Mouse (Mus musculus) left cerebral cortex, adult 9 months (tissue): Measurements from ENCODE around the gene Sipa1l1.

Experiments used
- DNase-seq, 2 experiments: peaks; one replicate each; pipeline ENCODE4 v3.0.0; 2022; ENCODE audit warnings: low spot score in 2 of 2

Sipa1l1 gene

GRCm38 (mm10) chr12:82294906-82295887 is 126.1 kb downstream of the Sipa1l1 start:
- no peak for DNase-seq

DNA sequence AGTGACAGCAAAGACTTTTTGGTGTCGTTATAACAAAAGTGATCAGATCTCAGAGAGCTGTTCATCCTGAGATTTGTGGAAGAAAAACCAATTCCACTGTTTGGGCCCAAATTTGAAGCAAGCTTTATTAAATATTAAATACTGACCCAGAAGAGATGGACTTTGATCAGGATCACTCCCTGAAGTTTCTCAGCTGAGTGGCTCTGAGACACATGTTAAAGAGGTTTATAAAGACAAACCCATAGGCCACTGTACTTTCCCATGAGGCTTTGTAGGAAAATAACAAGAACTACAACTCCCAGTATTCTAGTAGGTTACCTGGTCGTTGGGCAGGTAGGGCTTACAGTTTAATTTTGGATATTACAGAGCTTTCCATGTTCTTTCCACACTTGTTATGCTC is 127.2 kb downstream of the Sipa1l1 start:
- DNase-seq, result no peak

DNA sequence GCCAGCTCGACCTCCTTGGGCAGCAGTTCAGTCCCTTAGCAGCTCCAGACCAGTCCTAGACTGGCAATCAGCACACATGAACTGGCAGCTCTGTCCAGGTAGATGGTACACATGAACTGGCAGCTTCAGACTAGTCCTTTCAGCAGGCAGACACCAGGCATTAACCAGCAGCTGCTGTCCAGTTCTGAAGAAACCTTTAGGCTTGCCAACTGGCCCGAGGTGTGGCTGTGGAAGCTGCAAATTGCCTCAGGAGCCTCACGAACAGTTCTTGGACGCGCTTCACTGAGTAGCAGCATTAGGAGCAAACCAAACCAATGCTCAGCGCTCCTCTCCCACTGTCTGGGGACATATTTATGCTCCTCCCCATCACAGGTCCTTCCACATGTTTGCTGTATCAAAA is 128.1 kb downstream of the Sipa1l1 start:
- no peak for DNase-seq

DNA sequence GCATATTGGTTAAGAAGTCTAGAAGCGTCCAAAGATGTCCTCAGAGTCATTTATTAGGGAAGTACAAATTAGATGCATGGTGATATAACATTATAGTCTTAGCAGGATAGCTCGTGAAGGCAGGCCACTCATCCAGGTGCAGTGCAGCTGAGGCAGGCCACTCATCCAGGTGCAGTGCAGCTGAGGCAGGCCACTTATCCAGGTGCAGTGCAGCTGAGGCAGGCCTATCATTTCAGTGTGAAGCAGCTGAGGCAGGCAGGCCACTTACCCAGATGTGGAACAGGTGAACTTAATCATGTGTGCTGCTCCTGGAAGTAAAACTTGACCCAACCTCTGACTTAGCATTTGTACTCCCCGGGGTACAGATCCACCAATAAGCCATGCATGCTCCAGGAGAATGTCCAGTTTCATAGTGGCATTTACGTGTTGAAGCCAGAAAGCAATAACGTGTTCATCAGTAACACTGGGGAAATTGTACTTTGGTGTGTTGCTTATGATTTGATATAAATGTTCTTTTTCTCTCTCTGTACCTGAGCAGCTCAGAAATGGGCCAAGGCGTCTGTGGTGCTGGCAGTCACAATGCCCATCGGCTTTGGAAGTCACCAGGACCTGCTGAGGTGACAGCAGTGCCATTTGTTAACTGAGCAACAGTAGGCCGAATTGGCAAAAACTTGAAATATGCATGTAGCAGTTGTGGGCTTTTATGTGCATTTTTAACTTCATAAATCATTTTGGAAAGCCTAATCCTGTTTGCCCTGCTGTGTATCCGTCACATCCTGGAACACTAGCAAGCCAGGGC is 129.7 kb downstream of the Sipa1l1 start:
- no peak for DNase-seq

DNA sequence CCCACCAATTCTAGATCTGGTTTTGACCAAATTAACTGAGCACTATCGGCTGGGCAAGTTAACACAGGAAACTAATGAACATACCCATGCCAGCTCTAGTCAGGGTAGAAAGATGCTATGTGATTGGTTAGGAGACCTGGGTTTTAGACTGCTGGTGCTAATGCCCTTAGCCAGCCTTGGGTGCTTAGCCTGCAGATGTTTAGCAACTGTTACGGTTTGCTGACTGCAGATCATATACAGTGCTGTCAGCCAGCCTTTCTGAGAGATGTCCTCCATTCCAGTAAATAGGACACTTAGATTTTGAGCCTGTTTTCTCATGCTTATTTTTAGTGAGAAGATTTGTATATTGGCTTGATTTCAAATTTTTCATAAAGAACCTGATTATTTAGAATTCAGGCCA is 135.0 kb downstream of the Sipa1l1 start:
- no peak for DNase-seq

DNA sequence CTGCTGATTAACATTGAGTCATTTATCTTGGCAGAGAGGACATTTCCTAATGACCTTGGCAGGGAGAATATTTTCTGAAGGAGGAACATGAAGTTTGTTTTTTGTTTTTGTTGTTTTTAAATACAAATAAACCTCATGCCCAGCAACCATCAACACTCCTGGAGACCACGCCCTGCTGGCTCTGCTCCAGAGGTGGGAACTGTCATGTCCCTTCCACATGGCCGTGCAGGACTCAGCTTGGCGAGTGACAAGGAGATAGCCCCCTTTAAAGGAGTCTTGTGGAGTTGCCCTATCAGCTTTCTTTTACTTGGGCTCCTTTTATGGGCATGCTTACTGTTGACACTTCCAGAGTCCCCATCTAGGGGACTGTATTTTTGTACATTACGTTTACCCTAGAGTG is 136.9 kb downstream of the Sipa1l1 start:
- DNase-seq, result no peak

GRCm38 (mm10) chr12:82311593-82311992 is 142.5 kb downstream of the Sipa1l1 start:
- DNase-seq, result no peak

DNA sequence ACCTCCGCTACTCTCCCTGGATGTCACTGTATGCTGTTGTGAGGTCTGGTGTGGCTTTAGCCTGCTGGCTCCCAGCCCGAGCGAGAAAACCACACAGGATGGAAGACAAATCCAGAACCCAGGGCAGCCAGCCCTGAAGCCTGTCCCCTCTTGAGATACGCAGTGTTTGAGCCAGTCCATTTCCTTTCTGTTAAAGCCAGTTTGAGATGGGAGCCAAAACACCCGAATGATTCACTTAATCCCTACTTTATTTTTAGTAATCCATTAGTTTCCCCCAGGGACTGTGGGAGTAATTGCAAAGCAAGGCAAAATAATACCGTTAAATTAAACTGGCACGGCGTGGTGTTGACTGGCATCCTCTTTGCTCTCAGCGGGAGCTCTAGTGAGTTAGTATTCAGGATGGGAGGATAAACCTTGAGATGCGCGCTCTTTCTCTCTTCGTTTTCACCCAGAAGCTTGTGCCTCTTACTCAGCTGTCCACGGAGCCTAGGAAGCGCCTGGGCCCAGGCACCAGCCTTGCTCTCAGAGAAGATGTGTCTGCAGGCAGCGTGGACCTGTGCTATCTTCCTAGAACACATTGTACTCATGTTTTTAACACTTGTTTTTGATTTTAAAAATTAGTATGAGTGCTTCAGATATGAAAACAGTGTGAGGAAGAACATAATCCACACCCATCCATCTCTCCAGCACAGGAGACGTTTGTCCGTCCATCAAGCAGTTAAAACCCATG is 143.1 kb downstream of the Sipa1l1 start:
- DNase-seq, result peak; percentile 26 to 45

- DNase-seq, result no peak
Observed at GRCm38 (mm10) chr12:82313091-82313490, 144.0 kb downstream of the Sipa1l1 start.

- no peak for DNase-seq
Observed at GRCm38 (mm10) chr12:82319436-82320131, 150.5 kb downstream of the Sipa1l1 start.

DNA sequence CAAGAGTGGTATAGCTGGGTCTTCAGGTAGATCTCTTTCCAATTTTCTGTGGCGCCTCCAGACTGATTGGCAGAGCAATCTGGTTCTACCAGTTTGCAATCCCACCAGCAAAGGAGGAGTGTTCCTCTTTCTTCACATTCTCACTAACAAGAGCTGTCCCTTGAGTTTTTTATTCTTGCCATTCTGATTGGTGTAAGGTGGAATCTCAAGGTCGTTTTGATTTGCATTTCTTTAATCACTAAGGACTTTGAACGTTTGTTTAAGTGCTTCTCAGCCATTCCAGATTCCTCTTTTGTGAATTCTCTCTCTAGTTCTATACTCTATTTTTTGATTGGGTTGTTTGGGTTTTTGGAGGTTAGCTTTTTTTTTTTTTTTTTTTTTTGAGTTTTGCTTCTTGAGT is 151.1 kb downstream of the Sipa1l1 start:
- DNase-seq, result no peak

DNA sequence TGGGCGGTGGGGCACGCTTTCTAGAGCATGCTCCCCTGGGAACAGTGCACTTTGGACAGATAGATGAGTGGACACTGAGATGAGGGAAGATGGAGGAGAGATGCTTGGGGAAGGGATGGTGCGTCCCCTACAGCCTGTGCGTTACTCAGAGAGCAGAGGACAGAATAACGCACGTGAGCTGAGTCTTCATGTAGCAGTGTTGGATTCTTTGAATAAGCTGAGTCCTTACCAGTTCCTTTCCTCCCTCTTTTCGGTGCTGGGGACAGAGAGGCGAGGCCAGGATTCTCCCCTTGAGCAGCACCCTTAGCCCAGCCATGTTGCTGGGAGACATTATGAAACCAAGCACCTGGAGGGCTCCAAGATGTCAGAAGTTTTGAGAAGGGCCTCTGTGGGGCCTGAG is 152.3 kb downstream of the Sipa1l1 start:
- no peak for DNase-seq

DNA sequence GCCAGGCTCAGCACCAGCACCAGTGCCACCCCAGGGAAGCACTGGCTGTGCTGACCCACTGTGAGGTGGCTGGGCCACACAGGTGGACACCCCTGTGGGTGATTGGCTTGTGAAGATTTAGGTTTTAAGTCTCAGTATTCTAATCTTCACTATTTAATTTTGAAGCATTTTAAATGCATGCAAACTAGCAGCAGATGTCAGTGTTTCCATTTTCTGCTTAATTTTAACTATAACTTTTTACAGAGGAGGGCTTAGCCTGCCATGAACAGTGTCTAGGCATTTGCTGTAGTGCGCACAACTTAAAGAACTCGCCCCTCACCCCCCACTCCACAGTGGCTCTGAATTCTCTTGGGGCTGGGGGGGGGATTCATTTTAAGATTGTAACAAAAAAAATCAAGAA is 152.7 kb downstream of the Sipa1l1 start:
- no peak for DNase-seq

DNA sequence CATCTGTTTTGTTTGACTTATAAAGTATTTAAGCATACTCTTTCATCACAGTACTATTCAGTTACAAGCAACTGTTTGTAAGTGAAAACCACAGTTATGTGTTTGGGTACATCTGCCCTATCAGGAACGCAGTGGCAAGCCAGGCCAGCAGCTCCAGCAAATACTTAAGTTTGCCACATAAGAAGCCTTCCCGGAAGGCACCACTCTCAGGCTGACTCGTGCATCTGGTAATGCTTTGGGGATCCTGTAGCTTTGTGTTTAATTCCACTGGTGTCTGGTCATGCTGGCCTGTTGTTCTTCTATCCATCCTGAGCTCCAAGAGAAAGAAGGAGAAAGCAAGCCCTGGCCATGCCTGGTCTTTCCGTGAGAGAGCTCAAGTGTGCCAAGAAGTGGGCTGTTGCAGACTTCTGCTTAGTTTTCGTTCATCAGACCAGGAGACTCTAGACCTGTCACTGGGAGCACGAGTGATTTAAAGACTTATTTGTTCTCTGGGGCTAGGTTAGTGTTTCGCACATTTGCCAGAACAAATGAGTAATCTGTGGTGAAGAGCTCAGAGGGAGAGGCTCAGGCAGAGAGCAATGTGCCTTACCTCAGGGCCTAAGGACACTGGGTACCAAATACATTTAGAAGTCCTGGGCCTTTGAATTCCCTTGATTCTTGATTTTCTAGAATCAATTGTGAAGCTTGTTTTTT is 153.8 kb downstream of the Sipa1l1 start:
- no peak for DNase-seq

GRCm38 (mm10) chr12:82324621-82325020 is 155.5 kb downstream of the Sipa1l1 start:
- no peak for DNase-seq

DNA sequence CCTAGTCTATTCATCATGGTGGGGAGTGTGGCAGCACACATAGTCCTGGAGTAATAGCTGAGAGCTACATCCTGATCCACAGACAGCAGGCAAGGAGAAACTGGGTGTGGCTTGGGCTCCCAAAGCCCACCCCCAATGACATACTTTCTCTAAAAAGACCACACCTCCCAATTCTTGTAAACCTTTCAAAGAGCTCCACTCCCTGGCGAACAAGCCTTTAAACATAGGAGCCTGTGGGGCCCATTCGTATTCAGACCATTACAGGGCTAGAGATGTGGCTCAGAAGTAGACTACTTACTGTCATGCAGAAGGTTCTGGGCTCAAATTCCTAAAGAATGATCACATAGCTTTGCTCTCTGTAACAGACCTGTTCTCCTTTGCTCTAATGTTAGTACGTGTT is 156.4 kb downstream of the Sipa1l1 start:
- DNase-seq, result no peak

DNA sequence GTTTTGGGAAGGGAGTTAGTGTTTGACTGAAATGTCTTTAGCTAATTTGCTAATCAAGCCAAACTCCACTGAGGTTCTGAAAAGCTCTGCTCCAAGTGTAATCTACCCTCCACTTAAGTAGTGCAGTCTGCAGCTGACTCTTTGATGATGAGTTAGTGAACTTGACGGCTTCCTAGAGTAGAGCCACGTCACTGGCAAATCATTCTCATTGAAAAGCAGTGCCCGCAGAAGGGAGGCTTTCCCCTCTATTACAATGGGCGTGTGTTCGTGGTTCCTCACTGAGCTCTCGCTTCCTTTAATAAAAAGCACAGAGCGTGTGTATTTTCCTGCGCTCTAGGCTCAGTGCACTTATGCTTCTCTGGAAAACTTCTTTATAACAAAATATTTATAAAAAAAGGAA is 157.3 kb downstream of the Sipa1l1 start:
- no peak for DNase-seq

GRCm38 (mm10) chr12:82328112-82328511 is 159.0 kb downstream of the Sipa1l1 start:
- DNase-seq, result no peak

DNA sequence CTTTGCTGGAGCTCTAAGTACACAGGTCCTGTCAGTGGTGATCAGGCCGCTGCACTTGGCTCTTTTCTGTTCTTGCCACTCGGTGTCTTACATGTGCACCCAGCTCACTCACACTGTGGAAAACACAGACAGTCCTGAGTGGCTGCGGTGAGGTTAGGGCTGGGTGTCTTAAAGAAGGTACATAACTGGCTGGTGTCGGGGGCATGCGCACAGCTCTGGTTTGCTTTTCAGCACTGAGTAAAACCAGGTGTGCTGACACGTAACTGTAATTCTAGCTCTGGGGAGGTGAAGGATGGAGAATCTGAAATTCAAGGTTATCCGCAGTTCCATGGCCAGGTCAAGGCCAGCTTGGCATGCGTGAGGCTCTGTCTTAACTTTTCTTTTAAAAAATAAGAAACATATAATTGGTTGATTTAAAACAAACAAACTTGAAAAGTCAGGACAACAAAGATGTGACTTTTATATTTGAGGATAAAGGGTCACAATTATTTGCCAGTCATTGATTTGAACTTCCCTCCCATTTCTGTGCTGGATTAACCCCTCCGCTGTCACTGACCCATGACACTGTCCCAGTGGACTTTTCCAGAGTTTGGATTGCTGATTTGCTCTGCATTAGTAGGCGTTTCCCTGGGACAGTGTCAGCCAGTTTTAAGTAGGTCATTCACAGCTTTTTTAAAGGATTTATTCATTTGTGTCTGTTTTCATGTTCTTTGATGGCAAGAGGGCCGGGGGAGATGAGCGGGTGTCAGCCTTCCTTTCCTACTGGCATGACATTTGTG is 163.9 kb downstream of the Sipa1l1 start:
- DNase-seq, result no peak

- no peak for DNase-seq
Observed at GRCm38 (mm10) chr12:82333999-82334398, 164.9 kb downstream of the Sipa1l1 start.
